Mouse (Mus musculus) left cerebral cortex, adult 2 months (tissue): ENCODE measurements around the gene Taf6. TPM values are rescaled to one million over a fixed set of nuclear protein-coding genes. Genes with fewer than 3 reads are reported as not detected.

Source experiments
- DNase-seq, 2 experiments: peaks; one replicate each; pipeline ENCODE4 v3.0.0; 2021 to 2022; ENCODE audit warnings: low spot score in 2 of 2, mixed read lengths in 1 of 2; ENCODE audit errors: extremely low spot score in 1 of 2
- H3K27ac ChIP-seq: fragments of 200-600 bp; 2 replicates; pipeline ENCODE4 v1.8.1; 2022
- H3K4me3 ChIP-seq: fragments of 200-600 bp; 2 replicates; pipeline ENCODE4 v1.8.1; 2022
- CTCF ChIP-seq: fragments of 200-600 bp; IDR thresholded peaks from 2 replicates; pipeline ENCODE4 v1.8.1; 2022; ENCODE audit warnings: antibody characterized with exemption, mild to moderate bottlenecking, moderate library complexity
- intact Hi-C: fragments of 180-260 bp; cut with DNase I; formaldehyde crosslinking; loops from one replicate; pipeline ENCODE4 v1.15.1; 2025
- microRNA-seq, 2 experiments: library from miRNA; unstranded; fragments of <30 nt; microRNA quantifications; one replicate each; pipeline ENCODE4 v1.2.0; 2021
- total RNA-seq, 2 experiments: library from RNA; stranded (reverse); gene quantifications; 2 replicates each; pipeline ENCODE4 v1.2.3; 2021

Taf6 gene
- total RNA-seq, 2 experiments from 2014 or later = 43.8 to 45.2 TPM

DNA sequence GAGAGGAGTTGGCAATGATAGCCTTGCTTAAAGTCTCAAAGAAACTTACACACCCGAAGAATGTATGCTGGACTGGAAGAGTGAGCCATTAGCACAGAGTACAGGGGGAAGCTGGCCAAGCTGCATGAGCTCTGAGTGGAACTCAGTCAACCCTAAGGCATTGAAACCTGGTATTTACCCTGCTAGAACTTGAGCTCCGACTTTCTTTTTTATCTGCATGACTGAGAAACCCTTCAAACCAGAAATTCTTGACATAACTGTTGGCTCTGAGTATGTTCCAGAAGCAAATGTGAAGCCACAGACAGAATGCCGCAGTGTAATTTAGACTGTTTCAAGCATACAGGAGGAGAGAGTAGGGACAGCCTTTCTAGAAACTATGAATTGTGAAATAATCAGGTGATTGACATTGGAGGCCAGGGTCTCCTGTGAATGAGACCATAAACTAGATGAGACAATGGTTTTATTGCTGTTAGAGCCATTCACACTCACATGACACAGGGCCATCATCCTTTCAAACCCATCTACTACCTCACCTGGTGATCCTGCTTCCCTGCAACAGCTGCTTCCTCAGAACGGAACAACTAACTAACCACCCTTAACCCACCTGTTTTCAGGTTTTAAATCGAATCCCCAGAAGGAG, 54.7 kb downstream of the Taf6 start:
- no peak overlapping the region for H3K4me3 ChIP-seq
- no peak overlapping the region for H3K27ac ChIP-seq
- no peak for TF ChIP-seq CTCF
- no peak for DNase-seq
- intact Hi-C loops = no loop called here

Small RNA genes within 50 kb of the gene (microRNA-seq; reads per million reads assigned to microRNA genes)
- gene Mir106b = 292 to 308 reads per million in 2 experiments
- gene Mir25 = 38.0 to 38.7 reads per million in 2 experiments
- 1,284 to 1,394 reads per million in 2 experiments for gene Mir93

Other genes starting within 250 kb of the Taf6 start
- 10 to 100 TPM; 17.1 to 17.6 TPM for gene Gjc3, start 224.4 kb downstream of the Taf6 start, total RNA-seq
- not detected for gene Azgp1, start 205.9 kb downstream of the Taf6 start, total RNA-seq
- not detected for gene Smok3a, start 166.2 kb downstream of the Taf6 start, total RNA-seq
- gene Smok3b, start 166.0 kb downstream of the Taf6 start, total RNA-seq = not detected
- gene Smok3c, start 134.3 kb downstream of the Taf6 start, total RNA-seq = not detected
- gene Zkscan1, start 102.4 kb downstream of the Taf6 start, total RNA-seq = 10 to 100 TPM; 39.1 to 42.2 TPM
- 10 to 100 TPM; 14.7 to 16.5 TPM for gene Zscan21, start 70.5 kb downstream of the Taf6 start, total RNA-seq
- gene Zfp113, start 31.7 kb downstream of the Taf6 start, total RNA-seq = 10 to 100 TPM; 10.7 to 13.4 TPM
- 100 to 1,000 TPM; 125 to 136 TPM for gene Cops6, start 26.4 kb downstream of the Taf6 start, total RNA-seq
- gene Ap4m1, start 15.4 kb downstream of the Taf6 start, total RNA-seq = 10 to 100 TPM; 24.5 to 28.5 TPM
- gene Mcm7, start 15.0 kb downstream of the Taf6 start, total RNA-seq = 10 to 100 TPM; 16.0 to 18.9 TPM
- gene Cnpy4, start within 50 bp of the Taf6 start, total RNA-seq = 10 to 100 TPM; 13.5 to 17.1 TPM
- gene Mblac1, start 6.9 kb upstream of the Taf6 start, total RNA-seq = 1 to 10 TPM; 7.8 to 9.3 TPM
- under 1 TPM in 1 of 2 experiments, not detected in 1; 0.14 TPM for gene Nxpe5, start 38.4 kb upstream of the Taf6 start, total RNA-seq
- gene Lamtor4, start 68.0 kb upstream of the Taf6 start, total RNA-seq = 10 to 100 TPM; 47.7 to 49.6 TPM
- gene BC037034, start 76.6 kb upstream of the Taf6 start, total RNA-seq = 10 to 100 TPM; 64.2 to 67.8 TPM
- gene Gal3st4, start 85.4 kb upstream of the Taf6 start, total RNA-seq = 1 to 10 TPM; 3.2 to 3.3 TPM
- under 1 TPM in 1 of 2 experiments, not detected in 1; 0.09 TPM for gene Gm43720, start 92.5 kb upstream of the Taf6 start, total RNA-seq
- 1 to 10 TPM in 1 of 2 experiments, under 1 TPM in 1; 0.61 to 1.9 TPM for gene Gpc2, start 92.6 kb upstream of the Taf6 start, total RNA-seq
- under 1 TPM; 0.65 to 0.68 TPM for gene Stag3, start 92.8 kb upstream of the Taf6 start, total RNA-seq
- gene Pvrig, start 154.5 kb upstream of the Taf6 start, total RNA-seq = not detected